Mouse (Mus musculus): Measurements from ENCODE around the gene Bmf. TPM values are rescaled to one million over a fixed set of nuclear protein-coding genes. Genes with fewer than 3 reads are reported as not detected.

Bmf gene
- total and polyA plus RNA-seq, 3 experiments = 8.9 to 29.6 (median 15.9) TPM

DNA sequence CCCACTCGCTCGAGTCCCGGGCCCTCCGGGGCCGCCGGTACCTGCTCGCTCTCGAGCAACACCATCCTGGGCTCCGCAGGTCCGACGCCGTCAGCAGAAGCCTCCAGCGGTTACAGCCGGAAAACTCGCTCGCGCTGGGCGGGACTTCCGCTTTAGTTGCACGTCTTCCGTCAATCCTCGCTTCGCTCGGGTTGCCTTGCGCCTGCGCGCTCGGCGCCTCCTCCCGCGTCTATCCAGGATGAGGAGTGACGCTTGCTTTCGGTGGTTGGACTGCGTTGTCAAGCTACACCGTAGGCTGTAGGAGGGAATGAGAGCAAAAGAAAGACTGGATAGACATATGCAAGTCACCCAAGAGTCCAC lies 70.0 kb downstream of the Bmf start, which contains the start of gene Srp14:
Gene Srp14, minus strand, starts transcription at position 162 of the 360 bp plus-strand sequence.
- DNase-seq = peak; percentile 95

DNA sequence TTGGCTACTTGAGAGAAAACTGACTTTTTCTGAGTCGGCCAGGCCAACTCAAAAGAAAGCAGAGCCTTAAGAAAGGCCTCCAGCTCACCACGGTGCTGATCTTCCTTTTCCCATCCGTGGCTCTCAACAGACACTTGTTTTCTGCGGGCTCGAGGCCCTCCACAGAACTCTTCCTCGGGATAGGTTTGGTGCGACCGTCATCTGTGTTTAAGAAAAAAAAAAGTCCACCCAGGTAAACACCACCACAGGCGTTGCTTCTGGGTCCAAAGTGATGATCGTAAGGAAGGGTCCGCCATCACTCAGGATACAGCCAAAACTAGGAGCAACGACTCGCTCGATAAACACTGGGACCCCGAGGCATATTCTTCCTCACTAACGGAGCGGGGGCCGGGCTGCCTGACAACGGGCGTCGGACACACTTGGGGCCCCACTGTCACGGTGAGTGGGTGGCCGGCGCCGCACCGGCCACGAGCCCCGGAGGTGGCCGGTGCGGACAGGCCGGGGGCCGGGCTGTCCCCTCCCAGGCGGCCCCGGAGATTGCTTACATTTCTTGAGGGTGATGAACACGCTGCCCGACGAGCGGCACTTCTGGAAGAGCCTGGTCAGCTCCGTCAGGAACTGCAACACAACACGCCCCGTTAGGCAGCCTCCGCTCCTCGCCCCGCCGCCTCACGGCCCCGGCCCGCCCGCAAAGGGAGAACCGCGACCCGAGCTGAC lies 70.5 kb downstream of the Bmf start:
- no peak for DNase-seq

Other genes with a start within 250 kb of the Bmf start
- 1 to 10 TPM; 3.2 to 3.3 TPM for gene Gpr176, start 176.3 kb downstream of the Bmf start, total RNA-seq (2021)
- 1.0 and 1.5 TPM in 2 replicates for gene Gpr176, start 176.3 kb downstream of the Bmf start, polyA plus RNA-seq (2012; rRNA removed)
- gene Eif2ak4, start 161.1 kb downstream of the Bmf start, total RNA-seq (2021) = 10 to 100 TPM; 15.1 to 17.0 TPM
- 11.2 and 11.9 TPM in 2 replicates for gene Eif2ak4, start 161.1 kb downstream of the Bmf start, polyA plus RNA-seq (2012; rRNA removed)
- 100 to 1,000 TPM; 181 to 246 TPM for gene Srp14, start 70.0 kb downstream of the Bmf start, total RNA-seq (2021)
- gene Srp14, start 70.0 kb downstream of the Bmf start, polyA plus RNA-seq (2012; rRNA removed) = 45.7 and 48.2 TPM in 2 replicates
- gene Bub1b, start 48.5 kb upstream of the Bmf start, total RNA-seq (2021) = 1 to 10 TPM; 2.8 to 4.6 TPM
- gene Bub1b, start 48.5 kb upstream of the Bmf start, polyA plus RNA-seq (2012; rRNA removed) = 1.0 and 1.1 TPM in 2 replicates
- 10 to 100 TPM; 12.0 to 22.5 TPM for gene Pak6, start 113.6 kb upstream of the Bmf start, total RNA-seq (2021)
- 35.3 and 38.7 TPM in 2 replicates for gene Pak6, start 113.6 kb upstream of the Bmf start, polyA plus RNA-seq (2012; rRNA removed)
- gene Ankrd63, start 154.3 kb upstream of the Bmf start, total RNA-seq (2021) = under 1 TPM; 0.14 to 0.35 TPM
- 0.26 and 0.29 TPM in 2 replicates for gene Ankrd63, start 154.3 kb upstream of the Bmf start, polyA plus RNA-seq (2012; rRNA removed)
- gene Plcb2, start 178.8 kb upstream of the Bmf start, total RNA-seq (2021) = 1 to 10 TPM; 1.6 to 2.4 TPM
- gene Plcb2, start 178.8 kb upstream of the Bmf start, polyA plus RNA-seq (2012; rRNA removed) = 0.97 and 1.4 TPM in 2 replicates
- 10 to 100 TPM; 30.0 to 45.0 TPM for gene Inafm2, start 196.1 kb upstream of the Bmf start, total RNA-seq (2021)
- 22.1 and 31.3 TPM in 2 replicates for gene Inafm2, start 196.1 kb upstream of the Bmf start, polyA plus RNA-seq (2012; rRNA removed)
- gene Ccdc9b, start 213.0 kb upstream of the Bmf start, total RNA-seq (2021) = 10 to 100 TPM in 1 of 2 experiments, 1 to 10 TPM in 1; 3.3 to 13.9 TPM
- gene Ccdc9b, start 213.0 kb upstream of the Bmf start, polyA plus RNA-seq (2012; rRNA removed) = 4.0 and 5.3 TPM in 2 replicates
- gene Phgr1, start 223.1 kb upstream of the Bmf start, total RNA-seq (2021) = not detected
- gene Phgr1, start 223.1 kb upstream of the Bmf start, polyA plus RNA-seq (2012; rRNA removed) = 0.83 TPM in 1 of 2 replicates, not detected in the other
- gene Disp2, start 230.0 kb upstream of the Bmf start, total RNA-seq (2021) = 10 to 100 TPM; 27.0 to 38.5 TPM
- gene Disp2, start 230.0 kb upstream of the Bmf start, polyA plus RNA-seq (2012; rRNA removed) = 25.9 and 27.7 TPM in 2 replicates